Mouse (Mus musculus): ENCODE measurements around the gene Terb2.

DNA sequence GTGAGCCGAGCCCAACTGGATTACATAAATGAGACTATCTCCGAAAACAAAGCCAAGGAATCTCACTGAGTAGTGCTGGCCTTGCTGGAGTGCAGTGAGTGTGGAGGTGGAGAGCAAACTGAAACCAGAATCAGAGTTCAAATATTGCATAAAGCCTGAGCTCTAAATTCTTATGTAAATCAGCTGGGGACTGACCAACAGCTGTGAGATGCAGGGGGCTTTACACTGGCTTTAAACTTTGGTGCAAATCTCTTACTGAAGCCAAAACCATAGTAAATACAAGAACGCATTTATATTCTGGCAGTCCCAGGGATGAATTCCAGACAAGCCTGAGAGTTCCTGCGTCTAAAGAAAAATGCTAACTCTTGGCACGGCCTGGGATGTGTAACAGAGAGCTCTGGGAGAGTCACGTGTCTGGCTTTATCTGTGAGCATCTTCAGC is 27.7 kb upstream of the Terb2 start:
- TF ChIP-seq POLR2A (IDR thresholded peaks at IDR 0.05; ENCODE audit: borderline replicate concordance, extremely low read depth, low read depth, low read length), result no peak
- TF ChIP-seq CTCF (IDR thresholded peaks at IDR 0.05; ENCODE audit: insufficient read depth, low read length), result no peak
